Mouse (Mus musculus): ENCODE measurements around the gene Tinagl1.

Tinagl1 gene

GRCm38 (mm10) chr4:130138441-130139213 is 36.3 kb downstream of the Tinagl1 start:
- peak; percentile 44 for DNase-seq

- no peak for DNase-seq
Observed at GRCm38 (mm10) chr4:130133399-130133798, 41.5 kb downstream of the Tinagl1 start.

GRCm38 (mm10) chr4:130131448-130132105 is 43.3 kb downstream of the Tinagl1 start:
- no peak for DNase-seq

GRCm38 (mm10) chr4:130130641-130131350 is 44.1 kb downstream of the Tinagl1 start:
- DNase-seq: no peak

- DNase-seq: no peak
Observed at GRCm38 (mm10) chr4:130130082-130130481, 44.8 kb downstream of the Tinagl1 start.

GRCm38 (mm10) chr4:130128907-130129306 is 46.0 kb downstream of the Tinagl1 start:
- no peak for DNase-seq

GRCm38 (mm10) chr4:130125935-130126334 is 49.0 kb downstream of the Tinagl1 start:
- no peak for DNase-seq

GRCm38 (mm10) chr4:130125164-130125563 is 49.8 kb downstream of the Tinagl1 start:
- DNase-seq: no peak

GRCm38 (mm10) chr4:130124110-130124509 is 50.8 kb downstream of the Tinagl1 start:
- DNase-seq: no peak

GRCm38 (mm10) chr4:130123020-130123419 is 51.9 kb downstream of the Tinagl1 start:
- no peak for DNase-seq

GRCm38 (mm10) chr4:130121560-130121959 is 53.4 kb downstream of the Tinagl1 start:
- no peak for DNase-seq

- DNase-seq: no peak
Observed at GRCm38 (mm10) chr4:130120752-130121151, 54.2 kb downstream of the Tinagl1 start.

Data from cerebellum, adult 8-10 months (tissue).